Mouse (Mus musculus) heart, embryonic 14.5 days (tissue): ENCODE data around the gene Agbl4. TPM values are rescaled to one million over a fixed set of nuclear protein-coding genes. Genes with fewer than 3 reads are reported as not detected.

Experiments
- ATAC-seq: fragments of 200-750 bp; cut with Nextera tagmentation; 2 replicates; pipeline ENCODE4 v1.8.0; 2017; ENCODE audit warnings: low read depth, moderate TSS enrichment; ENCODE audit not compliant: insufficient number of reproducible peaks, insufficient read depth, low FRiP score
- H3K27ac ChIP-seq, 2 experiments: fragments of 200-500 bp in 1 of 2; fragments of 300-500 bp in 1 of 2; sonication (generic) in 1 of 2; replicated peaks in 1 of 2; 2 replicates each; pipeline ENCODE4 v1.5.1; 2012 to 2014; ENCODE audit warnings: low read depth in 2 of 2, low read length in 2 of 2, control low read depth in 1 of 2, mild to moderate bottlenecking in 1 of 2, mixed read lengths in 1 of 2; ENCODE audit not compliant: control insufficient read depth in 1 of 2, insufficient read depth in 1 of 2
- H3K27me3 ChIP-seq: fragments of 300-500 bp; sonication (generic); 2 replicates; pipeline ENCODE4 v1.6.1; 2014; ENCODE audit warnings: mild to moderate bottlenecking, low read length, control low read depth; ENCODE audit not compliant: control insufficient read depth, insufficient read depth
- H3K36me3 ChIP-seq: fragments of 300-500 bp; sonication (generic); 2 replicates; pipeline ENCODE4 v1.6.1; 2014; ENCODE audit warnings: mild to moderate bottlenecking, control low read depth, low read length, mixed read lengths; ENCODE audit not compliant: control insufficient read depth, insufficient read depth
- H3K4me1 ChIP-seq, 2 experiments: fragments of 200-500 bp in 1 of 2; fragments of 300-500 bp in 1 of 2; sonication (generic) in 1 of 2; 2 replicates each; pipeline ENCODE4 v1.6.1; 2012 to 2014; ENCODE audit warnings: low read length in 2 of 2, control low read depth in 1 of 2, mixed read lengths in 1 of 2; ENCODE audit not compliant: control insufficient read depth in 2 of 2, insufficient read depth in 2 of 2
- H3K4me2 ChIP-seq: fragments of 300-500 bp; sonication (generic); 2 replicates; pipeline ENCODE4 v1.6.1; 2014; ENCODE audit warnings: mild to moderate bottlenecking, low read length
- H3K4me3 ChIP-seq, 2 experiments: fragments of 200-500 bp in 1 of 2; fragments of 300-500 bp in 1 of 2; sonication (generic) in 1 of 2; 2 replicates each; pipeline ENCODE4 v1.5.1; 2012 to 2014; ENCODE audit warnings: low read length in 2 of 2, mild to moderate bottlenecking in 2 of 2, control low read depth in 1 of 2, low read depth in 1 of 2, moderate library complexity in 1 of 2; ENCODE audit not compliant: control insufficient read depth in 1 of 2, insufficient read depth in 1 of 2
- H3K9ac ChIP-seq: fragments of 300-500 bp; sonication (generic); 2 replicates; pipeline ENCODE4 v1.6.1; 2014; ENCODE audit warnings: mild to moderate bottlenecking, low read length
- H3K9me3 ChIP-seq: fragments of 300-500 bp; sonication (generic); 2 replicates; pipeline ENCODE4 v1.6.1; 2016; ENCODE audit warnings: low read length, control low read depth; ENCODE audit not compliant: control insufficient read depth
- WGBS: fragments of 180-500 bp; shearing (Covaris S2); extraction: QIAGEN DNeasy Blood & Tissue Kit; methylation state at CpG from one replicate; pipeline ENCODE4 v1.1.7; 2014; 5-methylcytosine and 5-hydroxymethylcytosine counted together
- polyA plus RNA-seq: library from polyadenylated mRNA; unstranded; fragments of >200 nt; fragmentation: Nextera tagmentation; extraction: Ambion mirVana; gene quantifications from 2 replicates; pipeline ENCODE4 v1.2.1, GENCODE M21; 2014

The Agbl4 gene
- polyA plus RNA-seq, 1 experiment from 2014 or later = 1.1 TPM

DNA sequence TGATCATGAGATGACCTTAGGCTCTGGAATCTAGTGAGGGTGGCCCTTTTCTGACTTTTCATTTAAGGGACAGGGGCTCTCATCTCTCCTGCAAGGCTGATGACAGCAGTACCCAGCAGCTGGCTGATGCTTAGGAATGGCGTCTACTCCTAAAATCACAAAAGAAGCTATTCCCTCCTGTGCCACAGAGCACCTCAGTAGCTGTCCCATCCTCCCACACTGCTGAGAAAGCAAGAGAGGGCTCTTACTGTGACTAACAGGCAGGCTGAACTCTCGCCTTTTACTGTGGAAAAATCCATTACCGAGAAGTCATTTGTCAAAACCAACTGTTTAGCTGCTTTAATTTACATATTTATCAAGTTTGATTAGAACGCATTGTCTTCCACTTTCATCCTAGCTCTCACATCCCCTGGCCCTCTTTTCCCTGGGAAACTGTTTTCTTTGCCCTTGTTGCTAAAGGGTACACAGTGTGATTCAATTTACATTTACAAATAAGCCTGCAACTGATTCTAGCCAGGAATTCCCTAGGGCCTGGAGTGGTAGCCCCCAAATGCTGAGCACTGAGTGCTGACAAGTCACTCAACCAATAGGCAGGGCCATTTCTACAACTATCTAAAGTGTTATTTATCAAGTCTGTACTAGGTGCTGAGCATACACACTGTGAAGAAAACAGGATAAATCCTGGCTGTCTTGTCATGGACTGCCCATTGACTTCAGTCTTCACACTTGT, 1119.8 kb downstream of the Agbl4 start:
- H3K4me2 ChIP-seq = no peak overlapping the region
- H3K4me1 ChIP-seq = peaks cover 6 to 9% of the 10 kb centered on the region in 2 experiments
- H3K9me3 ChIP-seq = no peaks in the 10 kb centered on the region
- H3K9ac ChIP-seq = no peak overlapping the region
- no peak overlapping the region for H3K27ac ChIP-seq
- no peak overlapping the region for H3K4me3 ChIP-seq
- 25% methylated on average over 4 of the region's 4 CpGs for WGBS
- no peaks in the 10 kb centered on the region for H3K27me3 ChIP-seq
- no peak for ATAC-seq
- no peaks in the 10 kb centered on the region for H3K36me3 ChIP-seq

GRCm38 (mm10) chr4:111518191-111518590, 1120.7 kb downstream of the Agbl4 start:
- H3K4me2 ChIP-seq = no peak overlapping the region
- no peaks in the 10 kb centered on the region for H3K9me3 ChIP-seq
- H3K36me3 ChIP-seq = no peaks in the 10 kb centered on the region
- WGBS = 81% methylated on average over 4 of the region's 4 CpGs
- no peaks in the 10 kb centered on the region for H3K27me3 ChIP-seq
- no peak overlapping the region for H3K9ac ChIP-seq
- no peak overlapping the region for H3K27ac ChIP-seq
- H3K4me1 ChIP-seq = peaks cover 6 to 9% of the 10 kb centered on the region in 2 experiments
- H3K4me3 ChIP-seq = no peak overlapping the region
- no peak for ATAC-seq

DNA sequence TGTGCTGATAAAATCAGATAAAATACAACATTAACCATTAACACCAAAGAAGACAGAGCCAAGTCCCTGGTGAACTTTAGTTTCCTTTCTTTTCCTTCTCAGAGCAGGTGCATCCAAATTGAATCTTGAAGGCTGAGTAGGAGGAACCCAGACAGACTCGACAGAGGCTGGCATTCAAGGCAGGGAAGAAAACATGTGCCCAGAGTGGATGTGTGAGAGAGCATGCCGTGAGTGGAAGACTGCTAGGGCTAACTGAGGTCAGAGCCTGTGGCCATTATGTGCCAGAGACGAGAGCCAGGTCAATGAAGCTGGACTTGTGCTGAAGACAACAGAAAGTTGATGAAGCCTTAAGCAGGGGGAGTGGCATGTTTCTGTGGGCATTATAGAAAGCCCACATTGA, 1121.8 kb downstream of the Agbl4 start:
- Histone ChIP-seq H3K4me1 (peaks cover 0 to 5% of the 10 kb centered on the region in 2 experiments; a peak in 2 of 4 replicates), H3K27me3 (no peaks in the 10 kb centered on the region), H3K36me3 (no peaks in the 10 kb centered on the region), H3K9ac (no peak overlapping the region), H3K9me3 (no peaks in the 10 kb centered on the region), H3K4me3 (no peak overlapping the region), H3K4me2 (no peak overlapping the region), H3K27ac (no peak overlapping the region)
- no peak for ATAC-seq
- WGBS = 60% methylated on average over 3 of the region's 3 CpGs

GRCm38 (mm10) chr4:111520006-111520405, 1122.5 kb downstream of the Agbl4 start:
- Histone ChIP-seq H3K9me3 (no peaks in the 10 kb centered on the region), H3K9ac (no peak overlapping the region), H3K4me2 (no peak overlapping the region), H3K4me1 (peaks cover 0 to 4% of the 10 kb centered on the region in 2 experiments; a peak in 2 of 4 replicates), H3K4me3 (no peak overlapping the region), H3K27me3 (no peaks in the 10 kb centered on the region), H3K27ac (no peak overlapping the region), H3K36me3 (no peaks in the 10 kb centered on the region)
- 72% methylated on average over 2 of the region's 2 CpGs for WGBS
- no peak for ATAC-seq

- Histone ChIP-seq H3K9ac (no peak overlapping the region), H3K4me1 (no peaks in the 10 kb centered on the region), H3K4me2 (no peak overlapping the region), H3K9me3 (no peaks in the 10 kb centered on the region), H3K36me3 (no peaks in the 10 kb centered on the region), H3K27me3 (no peaks in the 10 kb centered on the region), H3K27ac (no peak overlapping the region), H3K4me3 (no peak overlapping the region)
- 64% methylated on average over 2 of the region's 2 CpGs for WGBS
- ATAC-seq = no peak
Measured at GRCm38 (mm10) chr4:111522974-111523373, 1125.5 kb downstream of the Agbl4 start.

GRCm38 (mm10) chr4:111528961-111529360, 1131.5 kb downstream of the Agbl4 start:
- no peak overlapping the region for H3K27ac ChIP-seq
- no peak overlapping the region for H3K9ac ChIP-seq
- peaks cover 3 to 7% of the 10 kb centered on the region in 2 experiments for H3K4me1 ChIP-seq
- H3K36me3 ChIP-seq = no peaks in the 10 kb centered on the region
- H3K27me3 ChIP-seq = no peaks in the 10 kb centered on the region
- no peaks in the 10 kb centered on the region for H3K9me3 ChIP-seq
- no peak for ATAC-seq
- no peak overlapping the region for H3K4me2 ChIP-seq
- no peak overlapping the region for H3K4me3 ChIP-seq
- WGBS = 69% methylated on average over 6 of the region's 6 CpGs

- H3K9me3 ChIP-seq = no peaks in the 10 kb centered on the region
- H3K27ac ChIP-seq = 0 out of 4 replicates have a peak overlapping the region, but pooled peaks of 1 of the 2 experiments have one; percentile 14
- 77% methylated on average over 4 of the region's 4 CpGs for WGBS
- H3K9ac ChIP-seq = no peak overlapping the region
- no peaks in the 10 kb centered on the region for H3K27me3 ChIP-seq
- peaks cover 3 to 7% of the 10 kb centered on the region in 2 experiments for H3K4me1 ChIP-seq
- no peak for ATAC-seq
- H3K36me3 ChIP-seq = no peaks in the 10 kb centered on the region
- H3K4me3 ChIP-seq = no peak overlapping the region
- H3K4me2 ChIP-seq = no peak overlapping the region
Measured at GRCm38 (mm10) chr4:111529996-111530395, 1132.5 kb downstream of the Agbl4 start.

GRCm38 (mm10) chr4:111530537-111530936, 1133.1 kb downstream of the Agbl4 start:
- WGBS = 49% methylated on average over 2 of the region's 2 CpGs
- Histone ChIP-seq H3K9ac (no peak overlapping the region), H3K27ac (no peak overlapping the region), H3K36me3 (no peaks in the 10 kb centered on the region), H3K4me2 (no peak overlapping the region), H3K9me3 (no peaks in the 10 kb centered on the region), H3K27me3 (no peaks in the 10 kb centered on the region), H3K4me1 (peaks cover 3 to 7% of the 10 kb centered on the region in 2 experiments), H3K4me3 (no peak overlapping the region)
- ATAC-seq = no peak
